Mouse (Mus musculus) liver, embryonic 11.5 days (tissue): ENCODE data around the gene Etv2. TPM values are rescaled to one million over a fixed set of nuclear protein-coding genes. Genes with fewer than 3 reads are reported as not detected.
A peak's percentile ranks its signal among the peaks of the same experiment; 100 is the strongest.

Experiments
- ATAC-seq: fragments of 200-750 bp; cut with Nextera tagmentation; replicated peaks from 2 replicates; pipeline ENCODE4 v1.8.0; 2017; ENCODE audit warnings: moderate number of reproducible peaks, mild to moderate bottlenecking, moderate TSS enrichment, moderate library complexity; ENCODE audit not compliant: low FRiP score
- DNase-seq: peaks from one replicate; pipeline ENCODE4 v3.0.0-alpha.2; 2017; ENCODE audit warnings: low spot score
- H3K27ac ChIP-seq: fragments of 300-500 bp; sonication (generic); 2 replicates; pipeline ENCODE4 v1.5.1; 2014; ENCODE audit warnings: mild to moderate bottlenecking, low read depth, low read length, control low read depth
- H3K27me3 ChIP-seq: fragments of 300-500 bp; sonication (generic); replicated peaks from 2 replicates; pipeline ENCODE4 v1.6.1; 2014; ENCODE audit warnings: low read length, mixed read lengths; ENCODE audit not compliant: control insufficient read depth, insufficient read depth
- H3K36me3 ChIP-seq: fragments of 300-500 bp; sonication (generic); 2 replicates; pipeline ENCODE4 v1.6.1; 2014; ENCODE audit warnings: mild to moderate bottlenecking, low read length, moderate library complexity, mixed read lengths; ENCODE audit not compliant: control insufficient read depth, insufficient read depth
- H3K4me1 ChIP-seq: fragments of 300-500 bp; sonication (generic); replicated peaks from 2 replicates; pipeline ENCODE4 v1.6.1; 2014; ENCODE audit warnings: low read length, mixed read lengths; ENCODE audit not compliant: control insufficient read depth, insufficient read depth
- H3K4me2 ChIP-seq: fragments of 300-500 bp; sonication (generic); 2 replicates; pipeline ENCODE4 v1.6.1; 2014; ENCODE audit warnings: mild to moderate bottlenecking, control low read depth, moderate library complexity
- H3K4me3 ChIP-seq: fragments of 300-500 bp; sonication (generic); 2 replicates; pipeline ENCODE4 v1.5.1; 2014; ENCODE audit warnings: low read depth, low read length, control low read depth
- H3K9ac ChIP-seq: fragments of 300-500 bp; sonication (generic); 2 replicates; pipeline ENCODE4 v1.6.1; 2014; ENCODE audit warnings: low read depth, low read length, control low read depth
- H3K9me3 ChIP-seq: fragments of 300-500 bp; sonication (generic); 2 replicates; pipeline ENCODE4 v1.6.1; 2016; ENCODE audit warnings: low read length, inconsistent platforms, mixed read lengths; ENCODE audit not compliant: control insufficient read depth
- WGBS: fragments of 180-500 bp; shearing (Covaris S2); extraction: QIAGEN DNeasy Blood & Tissue Kit; methylation state at CpG from one replicate; pipeline ENCODE4 v1.1.7; 2014; 5-methylcytosine and 5-hydroxymethylcytosine counted together
- polyA plus RNA-seq: library from polyadenylated mRNA; unstranded; fragments of >200 nt; fragmentation: Nextera tagmentation; extraction: Ambion mirVana; gene quantifications from 2 replicates; pipeline ENCODE4 v1.2.1, GENCODE M21; 2014

Gene Etv2
- polyA plus RNA-seq, 1 experiment from 2014 or later: 0.16 TPM

GRCm38 (mm10) chr7:30607706-30608309, 27.8 kb downstream of the Etv2 start:
- Histone ChIP-seq H3K4me2 (no peak overlapping the region), H3K4me1 (0 out of 2 replicates have a peak, but pooled peaks cover 2% of the 10 kb centered on the region), H3K9ac (no peak overlapping the region), H3K27me3 (no peaks in the 10 kb centered on the region), H3K4me3 (no peak overlapping the region), H3K9me3 (no peaks in the 10 kb centered on the region), H3K36me3 (no peaks in the 10 kb centered on the region), H3K27ac (no peak overlapping the region)
- 27% methylated on average over 8 of the region's 8 CpGs for WGBS
- ATAC-seq: 0 out of 2 replicates have a peak, but pooled peaks have one; percentile 34
- peak; percentile 58 for DNase-seq

GRCm38 (mm10) chr7:30604944-30605343, 30.7 kb downstream of the Etv2 start:
- no peak for ATAC-seq
- Histone ChIP-seq H3K9me3 (no peaks in the 10 kb centered on the region), H3K9ac (no peak overlapping the region), H3K4me1 (0 out of 2 replicates have a peak, but pooled peaks cover 2% of the 10 kb centered on the region), H3K4me3 (no peak overlapping the region), H3K27me3 (no peaks in the 10 kb centered on the region), H3K4me2 (no peak overlapping the region), H3K27ac (no peak overlapping the region), H3K36me3 (no peaks in the 10 kb centered on the region)
- DNase-seq: no peak
- WGBS: 82% methylated on average over 8 of the region's 8 CpGs

GRCm38 (mm10) chr7:30604424-30604823, 31.2 kb downstream of the Etv2 start:
- DNase-seq (no peak), ATAC-seq (no peak)
- H3K36me3 ChIP-seq: no peaks in the 10 kb centered on the region
- no peak overlapping the region for H3K4me3 ChIP-seq
- H3K9me3 ChIP-seq: no peaks in the 10 kb centered on the region
- no peaks in the 10 kb centered on the region for H3K27me3 ChIP-seq
- H3K27ac ChIP-seq: no peak overlapping the region
- WGBS: 66% methylated on average over 8 of the region's 8 CpGs
- H3K4me2 ChIP-seq: no peak overlapping the region
- H3K9ac ChIP-seq: no peak overlapping the region
- 0 out of 2 replicates have a peak, but pooled peaks cover 6% of the 10 kb centered on the region for H3K4me1 ChIP-seq

GRCm38 (mm10) chr7:30602583-30602982, 33.1 kb downstream of the Etv2 start:
- H3K36me3 ChIP-seq: no peaks in the 10 kb centered on the region
- 48% methylated on average over 3 of the region's 3 CpGs for WGBS
- ATAC-seq (no peak), DNase-seq (no peak)
- H3K27me3 ChIP-seq: no peaks in the 10 kb centered on the region
- no peaks in the 10 kb centered on the region for H3K9me3 ChIP-seq
- H3K27ac ChIP-seq: no peak overlapping the region
- H3K9ac ChIP-seq: no peak overlapping the region
- H3K4me1 ChIP-seq: 0 out of 2 replicates have a peak, but pooled peaks cover 4% of the 10 kb centered on the region
- H3K4me3 ChIP-seq: no peak overlapping the region
- no peak overlapping the region for H3K4me2 ChIP-seq

GRCm38 (mm10) chr7:30600651-30601050, 35.0 kb downstream of the Etv2 start:
- H3K4me2 ChIP-seq: peak overlapping the region; percentile 25; the same call in 1 of the 2 replicates

GRCm38 (mm10) chr7:30599933-30600353, 35.7 kb downstream of the Etv2 start:
- peak; percentile 74 for DNase-seq
- Histone ChIP-seq H3K4me3 (no peak overlapping the region), H3K9me3 (no peaks in the 10 kb centered on the region), H3K4me1 (0 out of 2 replicates have a peak, but pooled peaks cover 4% of the 10 kb centered on the region), H3K9ac (0 out of 2 replicates have a peak overlapping the region, but pooled peaks have one; percentile 1), H3K4me2 (peak overlapping the region; percentile 37), H3K36me3 (no peaks in the 10 kb centered on the region), H3K27me3 (no peaks in the 10 kb centered on the region), H3K27ac (no peak overlapping the region)
- WGBS: 6% methylated on average over 16 of the region's 16 CpGs
- peak; percentile 97 for ATAC-seq

More at GRCm38 (mm10) chr7:30600651-30601050, 35.0 kb downstream of the Etv2 start:
- DNase-seq: no peak
- Histone ChIP-seq H3K9ac (no peak overlapping the region), H3K36me3 (no peaks in the 10 kb centered on the region), H3K27me3 (no peaks in the 10 kb centered on the region), H3K27ac (no peak overlapping the region), H3K9me3 (no peaks in the 10 kb centered on the region), H3K4me3 (no peak overlapping the region), H3K4me1 (0 out of 2 replicates have a peak, but pooled peaks cover 4% of the 10 kb centered on the region)
- WGBS: 69% methylated on average over 7 of the region's 7 CpGs
- ATAC-seq: no peak

- Histone ChIP-seq H3K9ac (no peak within 1 kb of the TSS), H3K9me3 (no peaks in the 10 kb centered on the region), H3K27me3 (no peaks in the 10 kb centered on the region), H3K36me3 (no peaks in the 10 kb centered on the region), H3K4me2 (peak within 1 kb of the TSS; percentile 37), H3K4me1 (0 out of 2 replicates have a peak, but pooled peaks cover 4% of the 10 kb centered on the region), H3K27ac (no peak within 1 kb of the TSS), H3K4me3 (no peak within 1 kb of the TSS)
- 90% methylated on average over 12 of the region's 12 CpGs for WGBS
- ATAC-seq: no peak
- no peak for DNase-seq
Observed at GRCm38 (mm10) chr7:30598786-30599185, 36.9 kb downstream of the Etv2 start, which contains the start of gene Zbtb32. Zbtb32 (minus strand) TSS chr7:30598909.

- DNase-seq (no peak), ATAC-seq (no peak)
- Histone ChIP-seq H3K36me3 (no peaks in the 10 kb centered on the region), H3K9me3 (no peaks in the 10 kb centered on the region), H3K27ac (no peak overlapping the region), H3K4me1 (0 out of 2 replicates have a peak, but pooled peaks cover 4% of the 10 kb centered on the region), H3K9ac (no peak overlapping the region), H3K4me3 (no peak overlapping the region), H3K27me3 (no peaks in the 10 kb centered on the region), H3K4me2 (no peak overlapping the region)
- 80% methylated on average over 5 of the region's 5 CpGs for WGBS
Observed at GRCm38 (mm10) chr7:30596811-30597210, 38.8 kb downstream of the Etv2 start.

GRCm38 (mm10) chr7:30596093-30596492, 39.6 kb downstream of the Etv2 start:
- H3K27me3 ChIP-seq: no peaks in the 10 kb centered on the region

More at GRCm38 (mm10) chr7:30596093-30596492, 39.6 kb downstream of the Etv2 start:
- no peak for DNase-seq
- no peaks in the 10 kb centered on the region for H3K9me3 ChIP-seq
- H3K27ac ChIP-seq: no peak overlapping the region
- 76% methylated on average over 5 of the region's 5 CpGs for WGBS
- H3K4me1 ChIP-seq: 0 out of 2 replicates have a peak, but pooled peaks cover 4% of the 10 kb centered on the region
- H3K4me3 ChIP-seq: no peak overlapping the region
- no peak overlapping the region for H3K4me2 ChIP-seq
- no peaks in the 10 kb centered on the region for H3K36me3 ChIP-seq
- H3K9ac ChIP-seq: no peak overlapping the region
- no peak for ATAC-seq
